Mouse (Mus musculus) neural tube, embryonic 14.5 days (tissue): ENCODE data around the gene Mylk. TPM values are rescaled to one million over a fixed set of nuclear protein-coding genes. Genes with fewer than 3 reads are reported as not detected.

Experiments
- ATAC-seq: fragments of 200-750 bp; cut with Nextera tagmentation; 2 replicates; pipeline ENCODE4 v1.8.0; 2017; ENCODE audit warnings: low read depth, mild to moderate bottlenecking, moderate TSS enrichment, moderate library complexity
- H3K27ac ChIP-seq: fragments of 300-500 bp; sonication (generic); 2 replicates; pipeline ENCODE4 v1.5.1; 2014; ENCODE audit warnings: low read depth, mild to moderate bottlenecking, control low read depth, low read length, moderate library complexity, mixed read lengths
- H3K27me3 ChIP-seq: fragments of 300-500 bp; sonication (generic); 2 replicates; pipeline ENCODE4 v1.6.1; 2014; ENCODE audit warnings: low read length; ENCODE audit not compliant: control insufficient read depth, insufficient read depth
- H3K36me3 ChIP-seq: fragments of 300-500 bp; sonication (generic); 2 replicates; pipeline ENCODE4 v1.6.1; 2014; ENCODE audit warnings: low read length, mixed read lengths; ENCODE audit not compliant: control insufficient read depth, insufficient read depth
- H3K4me1 ChIP-seq: fragments of 300-500 bp; sonication (generic); 2 replicates; pipeline ENCODE4 v1.6.1; 2014; ENCODE audit warnings: low read length; ENCODE audit not compliant: control insufficient read depth, insufficient read depth
- H3K4me2 ChIP-seq: fragments of 300-500 bp; sonication (generic); 2 replicates; pipeline ENCODE4 v1.6.1; 2014; ENCODE audit warnings: mild to moderate bottlenecking, low read depth, low read length, control low read depth
- H3K4me3 ChIP-seq: fragments of 300-500 bp; sonication (generic); 2 replicates; pipeline ENCODE4 v1.5.1; 2014; ENCODE audit warnings: low read depth, low read length, control low read depth, mixed read lengths
- H3K9ac ChIP-seq: fragments of 300-500 bp; sonication (generic); replicated peaks from 2 replicates; pipeline ENCODE4 v1.6.1; 2014; ENCODE audit warnings: low read depth, mild to moderate bottlenecking, control low read depth, low read length, mixed read lengths
- H3K9me3 ChIP-seq: fragments of 300-500 bp; sonication (generic); 2 replicates; pipeline ENCODE4 v1.6.1; 2016; ENCODE audit warnings: low read length; ENCODE audit not compliant: control insufficient read depth
- WGBS: fragments of 180-500 bp; shearing (Covaris S2); extraction: QIAGEN DNeasy Blood & Tissue Kit; methylation state at CpG from one replicate; pipeline ENCODE4 v1.1.7; 2014; 5-methylcytosine and 5-hydroxymethylcytosine counted together
- polyA plus RNA-seq: library from polyadenylated mRNA; unstranded; fragments of >200 nt; fragmentation: Nextera tagmentation; extraction: Ambion mirVana; gene quantifications from 2 replicates; pipeline ENCODE4 v1.2.1, GENCODE M21; 2014

The Mylk gene
- polyA plus RNA-seq, 1 experiment from 2014 or later, result 1.5 TPM

DNA sequence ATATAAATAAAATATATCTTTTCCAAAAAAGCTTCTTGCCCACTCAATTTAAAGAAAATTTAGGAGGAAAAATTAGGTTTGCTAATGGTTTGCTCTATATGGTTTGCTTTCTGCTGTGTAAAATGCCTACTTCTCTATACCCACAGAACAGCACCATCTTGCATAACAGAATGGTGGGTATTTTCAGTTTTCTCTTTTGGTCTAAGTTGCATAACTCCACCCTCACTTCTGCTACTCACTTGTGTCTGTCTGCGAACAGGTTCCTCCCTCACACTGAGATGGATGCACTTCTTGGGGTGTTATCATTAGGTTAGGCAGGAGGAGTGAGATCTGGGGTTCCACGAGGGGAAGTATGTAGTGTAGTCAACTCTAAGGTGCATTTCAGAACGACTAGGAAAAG is 68.6 kb downstream of the Mylk start:
- Histone ChIP-seq H3K27ac (no peak overlapping the region), H3K27me3 (no peaks in the 10 kb centered on the region), H3K9me3 (no peaks in the 10 kb centered on the region), H3K4me1 (no peaks in the 10 kb centered on the region), H3K4me3 (no peak overlapping the region), H3K4me2 (no peak overlapping the region), H3K36me3 (no peaks in the 10 kb centered on the region), H3K9ac (no peak overlapping the region)
- 85% methylated on average over 3 of the region's 3 CpGs for WGBS
- ATAC-seq, result no peak

DNA sequence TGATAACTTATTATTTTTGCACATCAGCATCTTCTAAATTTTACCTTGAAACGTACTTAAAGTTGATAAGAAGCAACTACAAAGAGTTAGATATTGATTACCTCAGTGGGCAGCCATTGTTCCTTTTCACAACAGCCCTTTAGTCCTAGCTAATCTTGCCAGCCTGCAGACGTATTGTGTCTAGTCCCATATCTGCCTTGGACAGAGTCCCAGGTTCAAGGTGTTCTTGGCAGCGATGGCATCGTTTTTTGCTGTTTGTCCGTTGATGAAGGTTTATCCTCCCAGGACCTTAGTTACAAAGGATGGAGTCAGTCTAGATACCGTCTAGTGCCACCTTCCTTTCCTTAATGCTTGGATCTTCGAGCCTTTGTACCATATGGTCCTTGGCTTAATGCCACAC is 69.6 kb downstream of the Mylk start:
- WGBS, result 87% methylated on average over 7 of the region's 7 CpGs
- ATAC-seq, result no peak
- H3K4me3 ChIP-seq, result no peak overlapping the region
- H3K27ac ChIP-seq, result no peak overlapping the region
- H3K9ac ChIP-seq, result no peak overlapping the region
- no peaks in the 10 kb centered on the region for H3K27me3 ChIP-seq
- H3K36me3 ChIP-seq, result no peaks in the 10 kb centered on the region
- H3K4me2 ChIP-seq, result no peak overlapping the region
- H3K4me1 ChIP-seq, result no peaks in the 10 kb centered on the region
- no peaks in the 10 kb centered on the region for H3K9me3 ChIP-seq

GRCm38 (mm10) chr16:34816548-34816947 is 71.5 kb downstream of the Mylk start:
- no peak overlapping the region for H3K4me3 ChIP-seq
- no peak for ATAC-seq

DNA sequence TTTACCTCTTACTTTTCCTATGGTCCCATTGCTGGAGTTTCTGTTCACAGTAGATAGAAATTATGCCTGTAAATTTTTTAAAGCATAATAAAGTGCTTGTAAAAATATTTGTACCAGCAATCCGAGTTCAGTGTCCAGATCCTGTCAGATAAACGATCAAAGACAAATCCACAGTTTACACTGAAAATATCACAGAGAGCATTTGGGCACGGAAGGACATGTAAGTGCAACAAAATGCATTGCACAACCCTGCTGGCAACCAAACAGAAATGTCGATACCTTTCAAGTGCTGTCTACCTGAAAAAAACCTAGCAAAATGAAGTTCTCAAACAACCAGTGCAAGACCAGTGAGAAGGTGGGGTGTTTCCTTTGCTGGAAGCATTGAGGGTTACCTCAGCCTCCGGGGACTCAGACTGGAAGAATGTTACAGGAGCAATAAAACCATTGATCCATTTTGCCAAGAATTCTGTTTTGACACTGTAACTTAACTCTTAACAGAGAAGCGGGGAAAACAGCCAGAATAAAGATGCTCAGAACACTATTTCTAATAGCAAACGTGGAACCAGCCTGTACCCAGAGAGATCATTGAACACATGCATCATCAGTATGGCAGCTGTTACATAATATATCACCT is 80.2 kb downstream of the Mylk start:
- WGBS, result 79% methylated on average over 7 of the region's 7 CpGs
- no peak overlapping the region for H3K4me3 ChIP-seq
- H3K36me3 ChIP-seq, result no peaks in the 10 kb centered on the region
- H3K4me2 ChIP-seq, result no peak overlapping the region
- ATAC-seq, result no peak
- H3K9ac ChIP-seq, result no peak overlapping the region
- no peaks in the 10 kb centered on the region for H3K9me3 ChIP-seq
- H3K27ac ChIP-seq, result no peak overlapping the region
- no peaks in the 10 kb centered on the region for H3K27me3 ChIP-seq
- no peaks in the 10 kb centered on the region for H3K4me1 ChIP-seq

More at GRCm38 (mm10) chr16:34816548-34816947, 71.5 kb downstream of the Mylk start:
- Histone ChIP-seq H3K27ac (no peak overlapping the region), H3K4me1 (no peaks in the 10 kb centered on the region), H3K9ac (no peak overlapping the region), H3K9me3 (no peaks in the 10 kb centered on the region), H3K27me3 (no peaks in the 10 kb centered on the region), H3K4me2 (no peak overlapping the region), H3K36me3 (no peaks in the 10 kb centered on the region)
- WGBS, result 92% methylated on average over 7 of the region's 7 CpGs

DNA sequence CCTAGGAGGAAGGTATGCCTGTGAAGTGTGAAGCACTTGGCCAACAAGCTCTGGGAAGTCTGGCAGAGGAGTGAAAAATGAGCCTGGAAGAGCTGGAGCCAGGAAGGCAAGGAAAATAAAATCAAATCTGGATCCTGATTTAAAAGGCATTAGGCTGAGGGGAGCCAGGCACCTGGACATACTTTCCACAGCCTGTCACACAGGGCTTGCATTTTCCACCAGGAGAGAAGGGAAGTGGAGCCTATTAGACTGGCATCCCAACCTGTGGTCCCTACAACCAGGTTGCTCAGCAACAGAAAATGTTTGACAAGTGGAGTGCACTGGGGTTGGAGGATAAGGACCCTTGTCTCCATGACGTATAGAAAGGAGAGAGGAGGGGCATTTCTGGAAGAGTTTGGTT is 89.5 kb downstream of the Mylk start:
- Histone ChIP-seq H3K36me3 (no peaks in the 10 kb centered on the region), H3K27me3 (no peaks in the 10 kb centered on the region), H3K4me1 (no peaks in the 10 kb centered on the region), H3K9me3 (no peaks in the 10 kb centered on the region), H3K27ac (no peak overlapping the region), H3K4me2 (no peak overlapping the region), H3K9ac (no peak overlapping the region), H3K4me3 (no peak overlapping the region)
- 67% methylated on average over 1 of the region's 1 CpGs for WGBS
- no peak for ATAC-seq

- Histone ChIP-seq H3K36me3 (no peaks in the 10 kb centered on the region), H3K9me3 (no peaks in the 10 kb centered on the region), H3K27me3 (no peaks in the 10 kb centered on the region), H3K9ac (no peak overlapping the region), H3K4me3 (no peak overlapping the region), H3K4me1 (no peaks in the 10 kb centered on the region), H3K4me2 (no peak overlapping the region), H3K27ac (no peak overlapping the region)
- ATAC-seq, result no peak
- 81% methylated on average over 7 of the region's 7 CpGs for WGBS
These were observed 94.1 kb downstream of the Mylk start for GRCm38 (mm10) chr16:34839004-34839703.

DNA sequence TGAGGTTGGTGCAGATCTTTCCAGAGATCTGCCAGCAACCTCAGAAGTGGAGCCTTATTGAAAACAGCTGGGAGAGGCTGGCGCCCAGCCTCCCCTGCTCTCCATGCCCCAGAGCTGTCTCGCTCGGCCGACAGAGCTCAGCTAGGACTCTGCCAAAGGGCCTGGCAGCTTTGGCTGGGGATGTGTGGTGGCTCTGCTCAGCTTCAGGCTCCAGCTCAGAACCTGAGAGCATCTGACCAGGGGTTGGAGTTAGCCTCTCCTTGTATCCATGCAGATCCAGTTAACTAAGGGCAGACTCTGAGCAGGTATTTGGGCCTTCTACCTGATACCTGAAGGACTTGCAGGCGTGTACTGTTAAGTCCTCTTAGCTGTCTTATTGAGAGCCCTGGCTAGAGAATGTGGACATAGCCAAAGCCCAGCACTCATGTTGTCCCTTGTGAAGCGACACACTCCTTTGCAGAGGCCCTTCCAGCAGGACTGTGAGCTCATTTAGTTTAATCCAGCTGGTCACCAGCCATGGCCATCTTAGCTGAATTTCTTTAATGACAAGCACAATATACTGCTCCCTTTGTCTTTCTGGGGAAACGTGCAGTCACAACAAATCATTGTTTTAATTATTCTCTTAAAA is 94.8 kb downstream of the Mylk start:
- WGBS, result 92% methylated on average over 7 of the region's 7 CpGs
- Histone ChIP-seq H3K4me3 (no peak overlapping the region), H3K27ac (no peak overlapping the region), H3K4me1 (no peaks in the 10 kb centered on the region), H3K4me2 (no peak overlapping the region), H3K36me3 (no peaks in the 10 kb centered on the region), H3K27me3 (no peaks in the 10 kb centered on the region), H3K9ac (no peak overlapping the region), H3K9me3 (no peaks in the 10 kb centered on the region)
- ATAC-seq, result no peak

DNA sequence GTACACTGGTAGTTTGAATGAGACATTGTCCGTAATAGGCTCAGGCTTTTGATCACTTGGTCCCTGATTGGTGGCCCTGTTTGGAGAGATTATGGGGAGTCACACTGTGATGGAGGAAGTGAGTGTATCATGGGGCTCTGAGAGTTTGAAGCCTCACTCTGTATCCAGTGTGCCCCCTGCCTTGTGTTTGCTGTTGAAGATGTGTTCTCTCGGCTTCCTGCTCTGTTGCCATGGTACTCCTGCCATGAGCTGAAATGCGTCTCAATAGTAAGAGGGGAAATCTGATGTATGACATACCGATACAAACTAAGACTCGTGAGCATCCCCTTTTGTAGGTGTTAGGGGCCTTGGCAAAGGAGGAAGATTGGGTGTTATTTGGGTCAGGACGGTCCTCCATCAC is 99.8 kb downstream of the Mylk start:
- Histone ChIP-seq H3K4me1 (no peaks in the 10 kb centered on the region), H3K4me3 (no peak overlapping the region), H3K27ac (no peak overlapping the region), H3K36me3 (no peaks in the 10 kb centered on the region), H3K27me3 (no peaks in the 10 kb centered on the region), H3K9ac (no peak overlapping the region), H3K9me3 (no peaks in the 10 kb centered on the region), H3K4me2 (no peak overlapping the region)
- ATAC-seq, result no peak
- 68% methylated on average over 6 of the region's 6 CpGs for WGBS

DNA sequence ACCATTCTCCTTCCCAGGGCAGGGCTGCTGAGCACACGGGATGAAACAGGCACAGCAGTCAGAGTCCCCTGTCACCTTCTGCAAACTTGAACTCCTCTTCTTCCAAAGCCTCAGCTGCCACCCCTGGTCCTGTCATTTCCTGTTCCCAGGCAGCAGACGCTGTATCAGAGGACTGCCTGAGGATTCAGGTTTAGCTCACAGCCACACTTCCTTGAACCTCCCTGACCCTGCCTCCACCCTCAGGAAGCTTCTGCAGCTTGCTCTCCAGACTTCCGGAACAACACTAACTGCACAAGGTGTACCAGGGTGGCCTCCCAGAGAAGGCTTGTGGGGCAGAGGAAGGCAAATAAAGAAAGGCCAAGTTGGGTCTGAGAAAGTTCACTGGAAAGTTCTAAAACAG is 102.6 kb downstream of the Mylk start:
- H3K27ac ChIP-seq, result no peak overlapping the region
- H3K4me1 ChIP-seq, result no peaks in the 10 kb centered on the region
- no peaks in the 10 kb centered on the region for H3K9me3 ChIP-seq
- no peak for ATAC-seq
- no peak overlapping the region for H3K4me3 ChIP-seq
- H3K27me3 ChIP-seq, result no peaks in the 10 kb centered on the region
- no peak overlapping the region for H3K9ac ChIP-seq
- no peak overlapping the region for H3K4me2 ChIP-seq
- no peaks in the 10 kb centered on the region for H3K36me3 ChIP-seq
- 61% methylated on average over 3 of the region's 3 CpGs for WGBS
